In genomic region chr1:106186062-106186461, GRCm38 (mm10) we compare ENCODE assay signal across 23 mouse cellular contexts. TPM values are rescaled to one million over a fixed set of nuclear protein-coding genes. Genes with fewer than 3 reads are reported as not detected.
A peak's percentile ranks its signal among the peaks of the same experiment; 100 is the strongest.
DNase-seq lines count a peak whose midpoint lies in the region; ATAC-seq lines count a peak whose summit lies in the region.
"Had no signal": no experiment of that assay in that cellular context is flagged by ENCODE, and none has a peak within 500 bp of the region (broad histone marks: within the 10 kb centered on the region; RNA-seq: fewer than 3 reads in every experiment).

No protein-coding gene starts in this region.

- no peak for DNase-seq in forebrain, embryonic 11.5 days (ENCODE audit: low spot score)
- DNase-seq in forebrain, embryonic 14.5 days (ENCODE audit: low spot score), result no peak
- peak; percentile 75 for DNase-seq in midbrain, embryonic 11.5 days (ENCODE audit: low spot score, missing footprints)
- DNase-seq in cerebellum, adult 11 months, result no peak
- DNase-seq: adrenal gland, postnatal 10 days; adrenal gland, postnatal 36 days; cerebellum, adult 2 months; cerebellum, adult 9-11 months; cerebellum, postnatal 25 days; gastrocnemius, adult 2 months; gastrocnemius, postnatal 14 days; heart, adult 2 months had no signal

- WGBS in forebrain, embryonic 11.5 days, result 35% methylated on average over 2 of the region's 2 CpGs
- WGBS in forebrain, embryonic 15.5 days, result 12% methylated on average over 2 of the region's 2 CpGs
- WGBS in forebrain, embryonic 14.5 days, result 12% methylated on average over 2 of the region's 2 CpGs
- WGBS in forebrain, embryonic 16.5 days, result 13% methylated on average over 2 of the region's 2 CpGs
- 69% methylated on average over 2 of the region's 2 CpGs for WGBS in midbrain, embryonic 11.5 days
- WGBS in midbrain, embryonic 13.5 days, result 67% methylated on average over 2 of the region's 2 CpGs
- WGBS in limb, embryonic 12.5 days, result 19% methylated on average over 2 of the region's 2 CpGs

- peaks cover 2% of the 10 kb centered on the region; the same call in 1 of the 2 replicates for H3K4me1 ChIP-seq in forebrain, embryonic 11.5 days (replicated peaks; ENCODE audit: control insufficient read depth, insufficient read depth, low read length)
- H3K4me1 ChIP-seq in forebrain, embryonic 15.5 days, result peaks cover 11% of the 10 kb centered on the region
- H3K4me1 ChIP-seq in forebrain, embryonic 14.5 days (ENCODE audit: control insufficient read depth, insufficient read depth, low read length), result peaks cover 9% of the 10 kb centered on the region; the same call in 1 of the 2 replicates
- H3K4me1 ChIP-seq in forebrain, embryonic 16.5 days (replicated peaks; ENCODE audit: control insufficient read depth, insufficient read depth, low read length), result peaks cover 5% of the 10 kb centered on the region; the same call in 1 of the 2 replicates
- no peaks in the 10 kb centered on the region for H3K4me1 ChIP-seq in midbrain, embryonic 11.5 days (ENCODE audit: control insufficient read depth, insufficient read depth, low read length)
- H3K4me1 ChIP-seq in midbrain, embryonic 13.5 days (replicated peaks), result peaks cover 16% of the 10 kb centered on the region
- H3K4me1 ChIP-seq in limb, embryonic 12.5 days (replicated peaks), result peaks cover 17% of the 10 kb centered on the region
- H3K4me1 ChIP-seq: hindbrain, embryonic 15.5 days had no signal

- H3K9ac ChIP-seq in forebrain, embryonic 11.5 days (ENCODE audit: low read length), result no peak overlapping the region
- no peak overlapping the region for H3K9ac ChIP-seq in forebrain, embryonic 15.5 days (replicated peaks)
- H3K9ac ChIP-seq in forebrain, embryonic 14.5 days (ENCODE audit: low read length), result no peak overlapping the region
- H3K9ac ChIP-seq in forebrain, embryonic 16.5 days (replicated peaks; ENCODE audit: low read depth, low read length), result no peak overlapping the region
- H3K9ac ChIP-seq in midbrain, embryonic 11.5 days (ENCODE audit: low read length), result no peak overlapping the region
- no peak overlapping the region for H3K9ac ChIP-seq in midbrain, embryonic 13.5 days (replicated peaks)
- H3K9ac ChIP-seq in limb, embryonic 12.5 days (replicated peaks), result no peak overlapping the region
- H3K9ac ChIP-seq: embryonic facial prominence, embryonic 12.5 days; embryonic facial prominence, embryonic 15.5 days; hindbrain, embryonic 12.5 days; hindbrain, embryonic 15.5 days had no signal

- H3K4me3 ChIP-seq in forebrain, embryonic 11.5 days (ENCODE audit: low read depth, low read length), result no peak overlapping the region
- H3K4me3 ChIP-seq in forebrain, embryonic 15.5 days, result no peak overlapping the region
- H3K4me3 ChIP-seq in forebrain, embryonic 14.5 days (ENCODE audit: low read depth, low read length), result no peak overlapping the region
- H3K4me3 ChIP-seq in forebrain, embryonic 16.5 days (replicated peaks; ENCODE audit: low read length), result no peak overlapping the region
- no peak overlapping the region for H3K4me3 ChIP-seq in midbrain, embryonic 11.5 days (ENCODE audit: low read depth, low read length)
- no peak overlapping the region for H3K4me3 ChIP-seq in midbrain, embryonic 13.5 days (replicated peaks)
- no peak overlapping the region for H3K4me3 ChIP-seq in limb, embryonic 12.5 days (replicated peaks)
- H3K4me3 ChIP-seq: embryonic facial prominence, embryonic 12.5 days; embryonic facial prominence, embryonic 15.5 days; gastrocnemius, adult 2 months; heart, adult 2 months; heart, embryonic 10.5 days; hindbrain, embryonic 12.5 days; hindbrain, embryonic 15.5 days had no signal

- H3K4me2 ChIP-seq in forebrain, embryonic 11.5 days (ENCODE audit: low read depth, low read length, severe bottlenecking), result no peak overlapping the region
- no peak overlapping the region for H3K4me2 ChIP-seq in forebrain, embryonic 15.5 days (replicated peaks)
- H3K4me2 ChIP-seq in forebrain, embryonic 14.5 days (ENCODE audit: low read length), result no peak overlapping the region
- no peak overlapping the region for H3K4me2 ChIP-seq in forebrain, embryonic 16.5 days (ENCODE audit: low read length)
- H3K4me2 ChIP-seq in midbrain, embryonic 11.5 days, result no peak overlapping the region
- H3K4me2 ChIP-seq in midbrain, embryonic 13.5 days (replicated peaks), result no peak overlapping the region
- no peak overlapping the region for H3K4me2 ChIP-seq in limb, embryonic 12.5 days
- H3K4me2 ChIP-seq: embryonic facial prominence, embryonic 12.5 days; embryonic facial prominence, embryonic 15.5 days; hindbrain, embryonic 12.5 days; hindbrain, embryonic 15.5 days had no signal

- no peak overlapping the region for H3K27ac ChIP-seq in forebrain, embryonic 11.5 days (ENCODE audit: low read depth, low read length)
- no peak overlapping the region for H3K27ac ChIP-seq in forebrain, embryonic 15.5 days (replicated peaks)
- no peak overlapping the region for H3K27ac ChIP-seq in forebrain, embryonic 14.5 days (ENCODE audit: low read depth, low read length)
- H3K27ac ChIP-seq in forebrain, embryonic 16.5 days (ENCODE audit: low read length), result no peak overlapping the region
- no peak overlapping the region for H3K27ac ChIP-seq in midbrain, embryonic 11.5 days (ENCODE audit: low read depth, low read length)
- no peak overlapping the region for H3K27ac ChIP-seq in midbrain, embryonic 13.5 days
- H3K27ac ChIP-seq in limb, embryonic 12.5 days, result no peak overlapping the region
- H3K27ac ChIP-seq: embryonic facial prominence, embryonic 15.5 days; gastrocnemius, adult 2 months; heart, adult 2 months; heart, embryonic 10.5 days; hindbrain, embryonic 12.5 days; hindbrain, embryonic 15.5 days had no signal

- ATAC-seq in forebrain, embryonic 11.5 days (replicated peaks; ENCODE audit: low FRiP score), result peak; percentile 53; the same call in 1 of the 2 replicates
- no peak for ATAC-seq in forebrain, embryonic 15.5 days (replicated peaks)
- ATAC-seq in forebrain, embryonic 14.5 days, result peak; percentile 47; the same call in 1 of the 2 replicates
- no peak for ATAC-seq in forebrain, embryonic 16.5 days
- ATAC-seq in midbrain, embryonic 11.5 days (ENCODE audit: low FRiP score), result no peak
- ATAC-seq in midbrain, embryonic 13.5 days, result no peak
- ATAC-seq in limb, embryonic 12.5 days (ENCODE audit: insufficient number of reproducible peaks, insufficient read depth, low FRiP score, low TSS enrichment, low read depth), result peak; percentile 63; the same call in 1 of the 2 replicates
- ATAC-seq: intestine, postnatal 0 days; Patski had no signal

- no peaks in the 10 kb centered on the region for H3K27me3 ChIP-seq in forebrain, embryonic 11.5 days (ENCODE audit: control insufficient read depth, insufficient read depth, low read length)
- no peaks in the 10 kb centered on the region for H3K27me3 ChIP-seq in forebrain, embryonic 15.5 days
- H3K27me3 ChIP-seq in forebrain, embryonic 14.5 days (replicated peaks; ENCODE audit: control insufficient read depth, insufficient read depth, low read length), result no peaks in the 10 kb centered on the region
- no peaks in the 10 kb centered on the region for H3K27me3 ChIP-seq in forebrain, embryonic 16.5 days (replicated peaks; ENCODE audit: control insufficient read depth, insufficient read depth, low read length)
- H3K27me3 ChIP-seq in midbrain, embryonic 11.5 days (ENCODE audit: control insufficient read depth, insufficient read depth, low read length), result no peaks in the 10 kb centered on the region
- H3K27me3 ChIP-seq in midbrain, embryonic 13.5 days, result no peaks in the 10 kb centered on the region
- H3K27me3 ChIP-seq in limb, embryonic 12.5 days, result no peaks in the 10 kb centered on the region
- H3K27me3 ChIP-seq: embryonic facial prominence, embryonic 12.5 days; embryonic facial prominence, embryonic 15.5 days; hindbrain, embryonic 12.5 days; hindbrain, embryonic 15.5 days; Patski had no signal

- no peaks in the 10 kb centered on the region for H3K36me3 ChIP-seq in forebrain, embryonic 11.5 days (ENCODE audit: control insufficient read depth, insufficient read depth, low read length)
- H3K36me3 ChIP-seq in forebrain, embryonic 15.5 days, result no peaks in the 10 kb centered on the region
- no peaks in the 10 kb centered on the region for H3K36me3 ChIP-seq in forebrain, embryonic 14.5 days (ENCODE audit: control insufficient read depth, insufficient read depth, low read length)
- no peaks in the 10 kb centered on the region for H3K36me3 ChIP-seq in forebrain, embryonic 16.5 days (ENCODE audit: control insufficient read depth, insufficient read depth)
- H3K36me3 ChIP-seq in midbrain, embryonic 11.5 days (ENCODE audit: control insufficient read depth, insufficient read depth, low read length), result no peaks in the 10 kb centered on the region
- H3K36me3 ChIP-seq in midbrain, embryonic 13.5 days, result no peaks in the 10 kb centered on the region
- H3K36me3 ChIP-seq in limb, embryonic 12.5 days, result no peaks in the 10 kb centered on the region
- H3K36me3 ChIP-seq: embryonic facial prominence, embryonic 12.5 days; embryonic facial prominence, embryonic 15.5 days; heart, embryonic 10.5 days; hindbrain, embryonic 12.5 days; hindbrain, embryonic 15.5 days had no signal

- no peaks in the 10 kb centered on the region for H3K9me3 ChIP-seq in forebrain, embryonic 11.5 days (ENCODE audit: control insufficient read depth, low read length)
- no peaks in the 10 kb centered on the region for H3K9me3 ChIP-seq in forebrain, embryonic 15.5 days
- no peaks in the 10 kb centered on the region for H3K9me3 ChIP-seq in forebrain, embryonic 14.5 days (replicated peaks; ENCODE audit: control insufficient read depth, low read length)
- no peaks in the 10 kb centered on the region for H3K9me3 ChIP-seq in forebrain, embryonic 16.5 days (ENCODE audit: control insufficient read depth, low read length)
- H3K9me3 ChIP-seq in midbrain, embryonic 11.5 days (ENCODE audit: control insufficient read depth, low read length), result no peaks in the 10 kb centered on the region
- no peaks in the 10 kb centered on the region for H3K9me3 ChIP-seq in midbrain, embryonic 13.5 days
- no peaks in the 10 kb centered on the region for H3K9me3 ChIP-seq in limb, embryonic 12.5 days
- H3K9me3 ChIP-seq: embryonic facial prominence, embryonic 12.5 days; embryonic facial prominence, embryonic 15.5 days; heart, embryonic 10.5 days; hindbrain, embryonic 12.5 days; hindbrain, embryonic 15.5 days had no signal

RNA-seq across cellular contexts. Expression of gene Phlpp1, which starts 14.5 kb away (rescaled TPM):
- polyA plus RNA-seq in forebrain, embryonic 11.5 days (2014; fragmentation: Nextera tagmentation; extraction: Ambion mirVana), result 9.7 and 11.5 TPM in 2 replicates
- polyA plus RNA-seq in forebrain, embryonic 15.5 days (2015; fragmentation: Nextera tagmentation; extraction: Ambion mirVana), result 8.0 and 8.2 TPM in 2 replicates
- 8.3 and 8.6 TPM in 2 replicates for polyA plus RNA-seq in forebrain, embryonic 14.5 days (2014; fragmentation: Nextera tagmentation; extraction: Ambion mirVana)
- polyA plus RNA-seq in forebrain, embryonic 16.5 days (2015; fragmentation: Nextera tagmentation; extraction: Ambion mirVana), result 7.0 and 7.7 TPM in 2 replicates
- 6.2 and 6.8 TPM in 2 replicates for polyA plus RNA-seq in midbrain, embryonic 11.5 days (2014; fragmentation: Nextera tagmentation; extraction: Ambion mirVana)
- polyA plus RNA-seq in midbrain, embryonic 13.5 days (2015; fragmentation: Nextera tagmentation; extraction: Ambion mirVana), result 7.2 and 8.2 TPM in 2 replicates
- polyA plus RNA-seq in limb, embryonic 12.5 days (2016; fragmentation: Nextera tagmentation; extraction: Ambion mirVana), result 4.3 and 5.3 TPM in 2 replicates

Comparison
In these comparisons a context has a peak if more than half of its experiments do, and no peak if none do; other contexts are left out.
1. ATAC-seq: peak in forebrain, embryonic 11.5 days (single experiment), forebrain, embryonic 14.5 days (single experiment) and limb, embryonic 12.5 days (single experiment); none in forebrain, embryonic 15.5 days (single experiment), forebrain, embryonic 16.5 days (single experiment), midbrain, embryonic 11.5 days (single experiment) and midbrain, embryonic 13.5 days (single experiment).